Mouse (Mus musculus): ENCODE data around the gene Clk2.

The Clk2 gene

DNA sequence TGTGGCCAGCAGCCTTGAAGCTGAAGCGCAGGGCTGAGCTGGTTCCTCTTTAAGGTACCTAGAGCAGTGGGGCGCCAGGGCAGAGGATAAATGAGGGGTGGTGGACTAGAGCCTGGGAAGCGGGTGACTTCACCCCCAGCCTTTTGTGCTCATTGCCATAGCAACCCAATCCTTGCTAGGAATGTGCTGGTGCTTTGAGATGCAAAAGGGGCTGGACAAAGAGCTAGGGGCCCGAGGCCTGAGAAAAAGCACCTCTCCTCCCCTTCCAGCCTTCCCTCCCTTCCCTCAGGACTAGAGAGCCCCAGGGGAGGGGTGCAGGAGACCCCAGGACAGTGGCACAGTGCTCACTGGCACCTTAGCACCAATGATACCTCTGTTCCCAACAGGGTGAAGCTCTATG is 61.3 kb downstream of the Clk2 start:
- DNase-seq = no peak

DNA sequence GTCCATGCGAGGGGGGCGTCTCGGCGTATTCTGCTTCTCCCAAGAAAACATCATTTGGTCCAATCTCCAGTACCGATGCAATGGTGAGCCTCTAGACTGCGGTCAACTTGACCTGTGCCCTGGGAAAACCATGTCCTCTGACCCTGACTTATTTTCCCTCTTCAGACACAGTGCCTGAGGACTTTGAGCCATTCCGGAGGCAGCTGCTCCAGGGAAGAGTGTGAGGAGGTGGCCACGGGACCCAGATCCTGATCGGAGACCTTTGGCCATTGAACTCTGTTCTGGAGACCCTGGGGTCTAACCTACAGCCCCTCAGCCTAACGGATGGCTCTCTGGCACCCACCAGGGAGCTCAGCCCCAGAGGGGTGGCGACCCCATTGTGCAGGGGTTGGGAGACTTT is 61.8 kb downstream of the Clk2 start:
- no peak for DNase-seq

Data from cerebellum, adult 11-12 months (tissue).